Mouse (Mus musculus) forebrain, embryonic 11.5 days (tissue): ENCODE data around the gene Opn4. TPM values are rescaled to one million over a fixed set of nuclear protein-coding genes. Genes with fewer than 3 reads are reported as not detected.
A peak's percentile ranks its signal among the peaks of the same experiment; 100 is the strongest.

Experiments
- ATAC-seq: fragments of 200-750 bp; cut with Nextera tagmentation; replicated peaks from 2 replicates; pipeline ENCODE4 v1.8.0; 2017; ENCODE audit warnings: moderate TSS enrichment; ENCODE audit not compliant: low FRiP score
- DNase-seq: peaks from one replicate; pipeline ENCODE4 v3.0.0-alpha.2; 2017; ENCODE audit warnings: low spot score
- H3K27ac ChIP-seq: fragments of 300-500 bp; sonication (generic); 2 replicates; pipeline ENCODE4 v1.5.1; 2014; ENCODE audit warnings: low read depth, low read length
- H3K27me3 ChIP-seq: fragments of 300-500 bp; sonication (generic); 2 replicates; pipeline ENCODE4 v1.6.1; 2014; ENCODE audit warnings: mild to moderate bottlenecking, low read length, mixed read lengths; ENCODE audit not compliant: control insufficient read depth, insufficient read depth
- H3K36me3 ChIP-seq: fragments of 300-500 bp; sonication (generic); 2 replicates; pipeline ENCODE4 v1.6.1; 2014; ENCODE audit warnings: mild to moderate bottlenecking, low read length, moderate library complexity, mixed read lengths; ENCODE audit not compliant: control insufficient read depth, insufficient read depth
- H3K4me1 ChIP-seq: fragments of 300-500 bp; sonication (generic); replicated peaks from 2 replicates; pipeline ENCODE4 v1.6.1; 2014; ENCODE audit warnings: low read length, mixed read lengths; ENCODE audit not compliant: control insufficient read depth, insufficient read depth
- H3K4me2 ChIP-seq: fragments of 300-500 bp; sonication (generic); 2 replicates; pipeline ENCODE4 v1.6.1; 2014; ENCODE audit warnings: low read depth, mild to moderate bottlenecking, low read length, moderate library complexity, mixed read lengths; ENCODE audit not compliant: severe bottlenecking
- H3K4me3 ChIP-seq: fragments of 300-500 bp; sonication (generic); 2 replicates; pipeline ENCODE4 v1.5.1; 2014; ENCODE audit warnings: low read depth, low read length
- H3K9ac ChIP-seq: fragments of 300-500 bp; sonication (generic); 2 replicates; pipeline ENCODE4 v1.6.1; 2014; ENCODE audit warnings: low read length
- H3K9me3 ChIP-seq: fragments of 300-500 bp; sonication (generic); 2 replicates; pipeline ENCODE4 v1.6.1; 2016; ENCODE audit warnings: low read length, mixed read lengths; ENCODE audit not compliant: control insufficient read depth
- WGBS: fragments of 180-500 bp; shearing (Covaris S2); extraction: QIAGEN DNeasy Blood & Tissue Kit; methylation state at CpG from one replicate; pipeline ENCODE4 v1.1.7; 2014; 5-methylcytosine and 5-hydroxymethylcytosine counted together
- polyA plus RNA-seq: library from polyadenylated mRNA; unstranded; fragments of >200 nt; fragmentation: Nextera tagmentation; extraction: Ambion mirVana; gene quantifications from 2 replicates; pipeline ENCODE4 v1.2.1, GENCODE M21; 2014

Gene Opn4
- polyA plus RNA-seq, 1 experiment from 2014 or later: 0.12 TPM

DNA sequence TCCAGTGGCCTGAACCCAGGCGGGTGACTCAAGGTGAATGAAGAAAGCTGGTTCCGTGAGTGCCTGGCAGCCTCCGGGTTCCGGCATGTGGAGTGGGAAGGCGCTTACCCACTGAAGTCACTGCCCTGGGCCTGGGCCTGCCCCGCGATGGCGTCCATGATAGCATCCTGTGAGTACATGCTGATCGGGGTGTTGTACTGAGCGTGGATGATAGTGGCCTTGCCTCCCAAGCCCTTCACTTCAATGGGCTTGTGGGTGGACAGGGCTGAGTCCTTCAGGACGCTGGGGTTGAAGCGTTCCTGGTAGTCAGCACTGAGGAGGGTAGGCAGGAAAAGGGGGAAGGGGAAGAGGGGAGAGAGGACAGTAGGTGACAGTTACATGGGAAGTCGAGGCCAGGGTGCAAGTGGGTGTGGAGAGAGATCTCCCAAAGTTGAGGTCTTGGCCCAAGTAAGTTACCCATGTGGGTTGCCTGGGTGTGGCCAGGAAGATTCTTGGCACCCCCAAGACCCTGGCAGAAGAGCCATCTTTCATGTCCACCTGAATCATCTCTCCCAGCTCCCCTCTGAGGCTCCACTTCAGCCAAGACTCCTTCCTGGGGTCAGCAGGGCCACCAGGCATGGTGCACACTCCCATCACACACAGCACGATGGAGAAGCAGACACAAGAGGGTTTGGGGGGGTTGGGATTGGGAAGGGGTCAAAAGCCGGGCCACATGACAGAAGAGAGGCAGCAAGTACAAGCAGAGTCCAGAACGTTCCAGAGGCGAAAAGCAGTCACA, 28.1 kb downstream of the Opn4 start:
- WGBS: 85% methylated on average over 17 of the region's 17 CpGs
- Histone ChIP-seq H3K27ac (no peak overlapping the region), H3K9ac (no peak overlapping the region), H3K4me3 (no peak overlapping the region), H3K4me1 (no peaks in the 10 kb centered on the region), H3K36me3 (no peaks in the 10 kb centered on the region), H3K9me3 (no peaks in the 10 kb centered on the region), H3K4me2 (no peak overlapping the region), H3K27me3 (no peaks in the 10 kb centered on the region; the same call in 1 of the 2 replicates)
- DNase-seq (no peak), ATAC-seq (no peak)

DNA sequence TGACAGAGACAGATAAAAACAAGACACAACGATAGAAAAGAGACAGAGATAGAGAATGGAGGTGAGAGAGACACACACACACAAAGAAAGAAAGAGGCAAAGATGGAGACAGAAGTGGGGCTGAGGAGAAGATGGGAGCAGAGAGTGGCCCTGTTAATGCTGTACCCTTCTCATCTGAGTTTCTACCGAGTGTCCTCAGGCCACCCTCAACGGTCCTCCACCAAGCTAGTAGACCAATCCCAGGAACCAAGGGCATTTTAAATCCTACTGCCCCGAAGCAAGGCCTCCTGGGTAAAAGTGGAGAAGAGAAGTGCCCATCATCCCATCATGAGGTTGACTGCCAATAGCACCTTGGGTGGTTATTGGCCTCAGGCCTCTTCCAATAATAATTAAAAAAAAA, 29.0 kb downstream of the Opn4 start:
- Histone ChIP-seq H3K27me3 (no peaks in the 10 kb centered on the region; the same call in 1 of the 2 replicates), H3K9me3 (no peaks in the 10 kb centered on the region), H3K9ac (no peak overlapping the region), H3K36me3 (no peaks in the 10 kb centered on the region), H3K4me3 (no peak overlapping the region), H3K4me2 (no peak overlapping the region), H3K27ac (no peak overlapping the region), H3K4me1 (no peaks in the 10 kb centered on the region)
- WGBS: 82% methylated on average over 4 of the region's 4 CpGs
- ATAC-seq (no peak), DNase-seq (no peak)

DNA sequence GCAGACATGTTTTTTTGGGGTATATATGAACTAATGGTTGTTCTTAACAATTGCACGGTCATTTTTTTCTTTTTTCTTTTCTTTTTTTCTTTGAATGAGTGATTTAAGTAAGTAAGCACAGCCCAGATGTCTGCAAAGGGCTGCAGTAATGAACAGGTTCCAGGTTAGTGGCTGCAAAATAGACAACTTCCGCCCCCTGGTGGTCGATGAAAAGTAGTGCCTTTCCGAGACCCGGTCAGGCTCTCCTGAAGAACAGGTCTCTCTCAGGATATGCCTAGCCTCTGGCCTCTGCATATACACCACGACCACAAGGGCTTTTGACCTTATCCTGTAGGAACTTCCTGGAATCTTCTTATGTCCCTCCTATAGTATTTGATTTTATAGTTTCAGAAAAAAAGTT, 29.6 kb downstream of the Opn4 start:
- H3K4me1 ChIP-seq: no peaks in the 10 kb centered on the region
- peak; percentile 66 for ATAC-seq
- no peak overlapping the region for H3K4me3 ChIP-seq

DNA sequence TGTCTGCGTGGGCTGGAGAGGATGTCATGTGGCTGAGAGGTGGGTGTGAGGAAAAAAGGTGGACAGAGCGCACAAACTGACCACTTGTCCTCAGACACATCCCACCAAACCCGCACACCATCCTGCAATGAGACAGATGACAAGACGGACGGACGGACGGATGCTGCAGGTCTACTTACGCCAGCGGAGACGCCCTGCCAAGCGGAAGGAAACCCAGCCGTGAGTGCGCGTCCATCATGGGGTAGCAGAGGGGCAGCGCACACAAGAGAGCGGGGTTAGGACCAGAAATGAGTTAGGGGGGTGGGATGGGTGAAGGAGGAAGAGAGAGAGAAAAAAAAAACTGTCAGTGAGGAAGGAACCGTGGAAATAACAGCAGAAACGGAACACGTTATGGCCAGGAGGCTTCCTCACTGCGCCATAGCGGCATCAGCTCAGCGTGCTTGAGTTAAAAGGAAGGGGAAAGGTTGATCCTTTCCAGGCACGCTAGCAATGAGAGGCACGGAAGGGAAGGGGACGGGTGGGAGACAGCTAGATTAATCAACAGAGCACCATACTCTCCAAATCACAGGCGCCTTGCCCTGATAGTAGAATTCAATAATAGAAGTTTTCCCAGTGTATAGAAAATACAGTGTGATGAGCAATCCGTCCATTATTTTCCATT, 30.3 kb downstream of the Opn4 start:
- DNase-seq: no peak
- Histone ChIP-seq H3K36me3 (no peaks in the 10 kb centered on the region), H3K4me2 (peak overlapping the region; percentile 41), H3K27me3 (no peaks in the 10 kb centered on the region; the same call in 1 of the 2 replicates), H3K4me3 (peak overlapping the region; percentile 11; the same call in 1 of the 2 replicates), H3K4me1 (no peaks in the 10 kb centered on the region), H3K27ac (no peak overlapping the region), H3K9me3 (no peaks in the 10 kb centered on the region), H3K9ac (no peak overlapping the region; the same call in 1 of the 2 replicates)
- no peak for ATAC-seq
- WGBS: 39% methylated on average over 27 of the region's 27 CpGs

More for the DNA sequence above, 29.6 kb downstream of the Opn4 start:
- 1% methylated on average over 6 of the region's 6 CpGs for WGBS
- peak; percentile 88 for DNase-seq
- Histone ChIP-seq H3K4me2 (peak overlapping the region; percentile 41; the same call in 1 of the 2 replicates), H3K27ac (no peak overlapping the region), H3K9me3 (no peaks in the 10 kb centered on the region), H3K9ac (no peak overlapping the region), H3K36me3 (no peaks in the 10 kb centered on the region), H3K27me3 (no peaks in the 10 kb centered on the region; the same call in 1 of the 2 replicates)

DNA sequence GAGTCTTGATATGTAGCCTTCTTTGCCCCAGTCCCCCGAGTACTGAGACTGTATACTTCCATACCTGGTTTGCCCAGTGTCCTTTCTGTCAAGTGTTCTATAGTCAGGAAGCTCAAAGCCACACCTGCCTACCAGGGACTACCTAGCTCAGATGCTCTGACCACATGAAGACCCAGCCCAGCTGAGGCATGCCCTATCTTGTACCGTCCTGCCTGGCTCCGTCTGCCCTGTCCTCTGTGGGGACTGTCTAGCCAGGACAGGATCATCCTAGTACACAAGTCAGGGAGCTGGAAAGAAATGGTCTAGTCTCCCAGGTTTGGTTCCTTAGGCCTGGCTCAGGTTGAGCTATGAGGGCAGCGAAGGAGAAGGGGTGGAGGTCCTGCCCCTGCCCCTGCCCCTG, 31.3 kb downstream of the Opn4 start:
- Histone ChIP-seq H3K9ac (no peak overlapping the region), H3K4me1 (no peaks in the 10 kb centered on the region), H3K27ac (no peak overlapping the region), H3K27me3 (no peaks in the 10 kb centered on the region; the same call in 1 of the 2 replicates), H3K9me3 (no peaks in the 10 kb centered on the region), H3K4me2 (no peak overlapping the region), H3K4me3 (no peak overlapping the region), H3K36me3 (no peaks in the 10 kb centered on the region)
- DNase-seq (no peak), ATAC-seq (no peak)
- WGBS: 75% methylated on average over 4 of the region's 4 CpGs

DNA sequence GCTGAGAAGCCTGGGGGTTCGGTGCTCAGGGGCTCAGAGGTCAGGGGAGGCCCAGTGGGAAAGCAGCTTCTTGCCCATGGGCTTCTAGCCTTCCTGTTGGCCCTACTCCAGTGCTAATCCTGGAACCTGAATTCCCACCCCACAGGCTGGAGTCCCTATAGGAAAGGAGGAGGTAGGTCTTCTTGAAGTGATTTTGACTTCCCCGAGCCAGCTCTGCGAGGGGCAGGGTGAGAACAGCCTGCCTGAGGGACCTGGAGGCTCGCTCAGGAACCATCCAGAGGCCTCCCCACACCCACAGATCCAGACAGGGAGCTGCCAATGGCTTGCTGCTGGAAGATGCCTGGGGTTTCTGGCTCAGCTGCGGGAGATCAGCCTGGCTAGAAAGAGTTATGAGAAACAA, 32.2 kb downstream of the Opn4 start:
- no peaks in the 10 kb centered on the region for H3K36me3 ChIP-seq
- WGBS: 66% methylated on average over 5 of the region's 5 CpGs
- no peak overlapping the region for H3K4me3 ChIP-seq
- H3K4me1 ChIP-seq: no peaks in the 10 kb centered on the region
- DNase-seq (no peak), ATAC-seq (no peak)
- no peak overlapping the region for H3K4me2 ChIP-seq
- no peak overlapping the region for H3K9ac ChIP-seq
- H3K27ac ChIP-seq: no peak overlapping the region
- no peaks in the 10 kb centered on the region for H3K9me3 ChIP-seq
- H3K27me3 ChIP-seq: no peaks in the 10 kb centered on the region; the same call in 1 of the 2 replicates

DNA sequence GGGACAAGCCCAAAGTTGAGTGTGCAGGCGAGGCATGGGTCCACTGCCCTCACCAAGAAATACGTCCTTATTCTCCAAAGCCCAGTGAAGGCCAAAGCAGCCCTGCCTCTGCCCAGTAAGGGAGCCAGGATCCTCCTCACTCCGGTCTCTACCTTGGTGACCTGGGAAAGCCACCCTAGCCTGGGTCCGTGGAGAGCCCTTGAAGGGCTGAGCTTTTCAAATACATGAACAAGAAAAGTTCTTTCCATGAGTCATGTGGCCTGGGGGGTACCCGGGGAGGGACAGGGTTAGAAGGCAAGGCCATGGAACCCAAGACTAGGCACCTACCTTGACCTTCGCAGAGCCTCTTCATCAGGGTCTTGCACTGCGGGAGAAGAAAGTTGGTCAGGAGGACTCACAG, 33.4 kb downstream of the Opn4 start:
- no peaks in the 10 kb centered on the region for H3K36me3 ChIP-seq
- H3K4me1 ChIP-seq: no peaks in the 10 kb centered on the region
- H3K27ac ChIP-seq: no peak overlapping the region
- no peaks in the 10 kb centered on the region; the same call in 1 of the 2 replicates for H3K27me3 ChIP-seq
- H3K9me3 ChIP-seq: no peaks in the 10 kb centered on the region
- 91% methylated on average over 7 of the region's 7 CpGs for WGBS
- DNase-seq (no peak), ATAC-seq (no peak)
- H3K4me2 ChIP-seq: no peak overlapping the region
- no peak overlapping the region for H3K9ac ChIP-seq
- no peak overlapping the region for H3K4me3 ChIP-seq

DNA sequence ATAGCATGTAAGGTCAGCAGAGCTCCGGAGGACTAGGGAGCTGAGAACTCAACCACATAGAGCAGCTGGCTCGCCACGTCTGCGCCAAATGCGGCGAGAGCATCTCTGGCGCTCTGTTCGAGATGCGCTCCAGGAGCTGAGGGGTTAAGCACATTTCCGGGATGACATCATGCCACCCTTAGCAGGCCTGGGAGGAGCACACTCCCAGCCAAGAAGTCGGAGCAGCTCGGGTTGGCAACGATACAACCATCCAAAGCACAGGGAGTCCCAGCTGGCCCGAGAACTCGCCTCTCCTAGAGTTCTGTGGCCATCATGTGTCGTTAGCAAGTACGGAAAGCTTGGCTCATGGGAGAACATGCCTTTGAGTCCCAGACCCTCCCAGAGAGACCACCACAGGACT, 34.2 kb downstream of the Opn4 start:
- Histone ChIP-seq H3K27me3 (no peaks in the 10 kb centered on the region; the same call in 1 of the 2 replicates), H3K4me1 (no peaks in the 10 kb centered on the region), H3K9me3 (no peaks in the 10 kb centered on the region), H3K36me3 (no peaks in the 10 kb centered on the region), H3K9ac (no peak overlapping the region), H3K4me2 (no peak overlapping the region), H3K27ac (no peak overlapping the region), H3K4me3 (no peak overlapping the region)
- ATAC-seq: no peak
- WGBS: 81% methylated on average over 17 of the region's 17 CpGs
- no peak for DNase-seq
